Mouse (Mus musculus): Measurements from ENCODE around the gene Srgap1. TPM values are rescaled to one million over a fixed set of nuclear protein-coding genes. Genes with fewer than 3 reads are reported as not detected.
A peak's percentile ranks its signal among the peaks of the same experiment; 100 is the strongest.

The Srgap1 gene
- 12.0 and 12.7 TPM in 2 replicates for polyA plus RNA-seq (2014; fragmentation: Nextera tagmentation; extraction: Ambion mirVana)

DNA sequence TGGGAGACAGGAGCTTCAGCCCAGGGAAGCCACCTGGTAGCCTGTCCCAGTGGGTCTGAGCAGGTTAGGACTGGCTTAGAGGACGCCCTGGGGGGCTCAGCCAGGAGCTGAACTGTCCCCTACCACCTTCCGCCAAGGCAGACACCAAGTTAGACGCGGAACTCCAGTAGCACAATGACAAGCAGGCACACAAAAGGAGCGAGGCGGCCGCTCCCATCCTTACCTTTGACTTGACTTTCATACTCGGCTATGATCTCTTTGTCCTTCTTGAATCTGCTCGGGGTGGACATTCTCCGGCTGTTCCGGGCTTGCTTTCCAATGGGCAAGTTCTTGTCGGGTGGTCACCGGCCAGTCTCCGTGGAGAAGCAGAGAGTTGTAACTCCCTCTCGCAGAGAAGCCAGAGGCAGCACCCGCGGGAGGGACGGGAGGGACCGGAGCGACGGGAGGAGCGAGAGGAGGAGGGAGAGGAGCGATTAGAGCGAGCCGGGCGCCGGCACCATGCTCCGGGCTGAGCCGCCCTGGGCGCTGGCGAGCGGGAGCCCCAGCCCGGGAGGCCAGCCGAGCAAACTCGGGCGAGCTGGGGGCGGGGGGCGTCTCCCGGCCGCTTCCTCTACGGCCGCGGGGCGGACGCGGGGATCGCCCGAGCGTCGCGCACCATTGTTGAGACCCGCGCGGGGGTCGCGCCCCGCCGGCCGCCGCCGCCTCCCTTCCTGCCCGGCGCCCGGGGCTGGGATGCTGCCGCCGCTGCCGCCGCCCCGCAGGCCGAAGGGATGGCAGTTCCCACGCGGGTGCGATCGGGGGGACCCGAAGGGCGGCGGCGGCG is at the start of gene Srgap1:
Srgap1 (minus strand) TSS at position 412 of the 823 bp plus-strand sequence.
- peak within 1 kb of the TSS; percentile 77 for H3K4me3 ChIP-seq (ENCODE audit: low read depth, low read length)
- peak within 1 kb of the TSS; percentile 76 for H3K4me2 ChIP-seq
- DNase-seq (peak; percentile 79), ATAC-seq (ENCODE audit: insufficient read depth) (peak; percentile 80)
- no peaks in the 10 kb centered on the region for H3K36me3 ChIP-seq (ENCODE audit: insufficient read depth)
- no peaks in the 10 kb centered on the region for H3K27me3 ChIP-seq (ENCODE audit: insufficient read depth, low read length)
- peak within 1 kb of the TSS; percentile 86 for H3K27ac ChIP-seq (ENCODE audit: low read depth)
- peak within 1 kb of the TSS; percentile 87 for H3K9ac ChIP-seq
- TF ChIP-seq CTCF (IDR thresholded peaks at IDR 0.05; ENCODE audit: low read depth) = no peak
- no peaks in the 10 kb centered on the region for H3K9me3 ChIP-seq (ENCODE audit: low read depth, low read length)
- under 1% methylated on average over 76 of the region's 79 CpGs for WGBS
- H3K4me1 ChIP-seq (ENCODE audit: insufficient read depth) = peaks cover 6% of the 10 kb centered on the region

DNA sequence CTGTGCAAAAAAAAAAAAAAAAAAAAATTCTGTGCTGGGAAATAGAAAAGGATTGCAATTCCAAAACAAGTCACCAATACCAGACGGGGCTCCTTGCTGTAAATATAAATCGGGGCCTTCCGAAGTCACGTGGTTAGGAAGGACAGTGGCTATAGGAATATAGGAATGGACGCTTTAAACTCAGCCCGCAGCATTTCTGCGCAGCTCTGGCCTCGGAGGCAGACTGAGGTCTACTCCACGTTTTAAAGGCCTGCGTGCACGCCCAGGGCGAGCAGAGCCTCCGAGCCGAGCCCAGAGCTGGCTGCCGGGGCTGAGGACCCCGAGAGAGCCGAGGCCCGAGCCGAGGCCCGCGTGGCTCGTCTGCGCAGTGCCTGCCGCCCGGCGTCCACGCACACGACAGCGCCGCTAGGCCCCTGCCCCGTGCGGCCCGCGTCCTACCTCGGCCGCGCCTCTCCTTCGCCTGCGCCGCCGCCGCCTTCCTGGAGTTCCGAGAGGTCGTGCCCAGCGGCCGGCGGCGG is 49.4 kb upstream of the Srgap1 start:
- Histone ChIP-seq H3K27ac (ENCODE audit: low read depth) (peak overlapping the region; percentile 95), H3K27me3 (ENCODE audit: insufficient read depth, low read length) (no peaks in the 10 kb centered on the region), H3K4me2 (peak overlapping the region; percentile 74), H3K36me3 (ENCODE audit: insufficient read depth) (peaks cover 6% of the 10 kb centered on the region; the same call in 1 of the 2 replicates), H3K9ac (peak overlapping the region; percentile 86), H3K9me3 (ENCODE audit: low read depth, low read length) (no peaks in the 10 kb centered on the region), H3K4me3 (ENCODE audit: low read depth, low read length) (peak overlapping the region; percentile 75), H3K4me1 (ENCODE audit: insufficient read depth) (peaks cover 8% of the 10 kb centered on the region)
- peak; percentile 77 for DNase-seq
- ATAC-seq (ENCODE audit: insufficient read depth) = peak; percentile 79
- WGBS = under 1% methylated on average over 47 of the region's 48 CpGs
- TF ChIP-seq CTCF (IDR thresholded peaks at IDR 0.05; ENCODE audit: low read depth) = no peak

- Histone ChIP-seq H3K4me1 (ENCODE audit: insufficient read depth) (peaks cover 2% of the 10 kb centered on the region), H3K9me3 (ENCODE audit: low read depth, low read length) (peaks cover 12% of the 10 kb centered on the region), H3K27me3 (ENCODE audit: insufficient read depth, low read length) (no peaks in the 10 kb centered on the region), H3K36me3 (ENCODE audit: insufficient read depth) (peaks cover 37% of the 10 kb centered on the region), H3K4me3 (ENCODE audit: low read depth, low read length) (no peak overlapping the region), H3K9ac (no peak overlapping the region), H3K4me2 (no peak overlapping the region), H3K27ac (ENCODE audit: low read depth) (no peak overlapping the region)
- TF ChIP-seq CTCF (IDR thresholded peaks at IDR 0.05; ENCODE audit: low read depth) = 0 out of 2 replicates have a peak, but pooled peaks have one; percentile 7
- peak; percentile 14 for DNase-seq
- WGBS = 94% methylated on average over 1 of the region's 1 CpGs
- no peak for ATAC-seq (ENCODE audit: insufficient read depth)
These were observed 43.4 kb upstream of the Srgap1 start for GRCm38 (mm10) chr10:122090472-122090871.

GRCm38 (mm10) chr10:122081352-122081751 is 34.2 kb upstream of the Srgap1 start:
- no peak overlapping the region for H3K4me3 ChIP-seq (ENCODE audit: low read depth, low read length)
- H3K36me3 ChIP-seq (ENCODE audit: insufficient read depth) = no peaks in the 10 kb centered on the region
- H3K27ac ChIP-seq (ENCODE audit: low read depth) = no peak overlapping the region
- peak; percentile 16 for DNase-seq
- no peak overlapping the region for H3K9ac ChIP-seq
- no peaks in the 10 kb centered on the region; the same call in 1 of the 2 replicates for H3K9me3 ChIP-seq (ENCODE audit: low read depth, low read length)
- ATAC-seq (ENCODE audit: insufficient read depth) = no peak
- H3K4me1 ChIP-seq (ENCODE audit: insufficient read depth) = no peaks in the 10 kb centered on the region
- H3K27me3 ChIP-seq (ENCODE audit: insufficient read depth, low read length) = no peaks in the 10 kb centered on the region
- WGBS = 80% methylated on average over 1 of the region's 1 CpGs
- H3K4me2 ChIP-seq = no peak overlapping the region
- no peak for TF ChIP-seq CTCF (IDR thresholded peaks at IDR 0.05; ENCODE audit: low read depth)

GRCm38 (mm10) chr10:122069153-122069552 is 22.0 kb upstream of the Srgap1 start:
- H3K27ac ChIP-seq (ENCODE audit: low read depth) = no peak overlapping the region
- H3K4me1 ChIP-seq (ENCODE audit: insufficient read depth) = no peaks in the 10 kb centered on the region
- ATAC-seq (ENCODE audit: insufficient read depth) (no peak), DNase-seq (no peak)
- no peak overlapping the region for H3K4me2 ChIP-seq
- no peak overlapping the region for H3K4me3 ChIP-seq (ENCODE audit: low read depth, low read length)
- no peak overlapping the region for H3K9ac ChIP-seq
- H3K27me3 ChIP-seq (ENCODE audit: insufficient read depth, low read length) = no peaks in the 10 kb centered on the region
- H3K36me3 ChIP-seq (ENCODE audit: insufficient read depth) = no peaks in the 10 kb centered on the region
- H3K9me3 ChIP-seq (ENCODE audit: low read depth, low read length) = no peaks in the 10 kb centered on the region
- TF ChIP-seq CTCF (IDR thresholded peaks at IDR 0.05; ENCODE audit: low read depth) = peak; percentile 37; the same call in 1 of the 2 replicates

- H3K4me3 ChIP-seq (ENCODE audit: low read depth, low read length) = no peak overlapping the region
- 84% methylated on average over 6 of the region's 6 CpGs for WGBS
- DNase-seq (no peak), ATAC-seq (ENCODE audit: insufficient read depth) (no peak)
- no peaks in the 10 kb centered on the region for H3K9me3 ChIP-seq (ENCODE audit: low read depth, low read length)
- H3K36me3 ChIP-seq (ENCODE audit: insufficient read depth) = no peaks in the 10 kb centered on the region
- H3K27ac ChIP-seq (ENCODE audit: low read depth) = no peak overlapping the region
- no peaks in the 10 kb centered on the region for H3K4me1 ChIP-seq (ENCODE audit: insufficient read depth)
- no peak overlapping the region for H3K4me2 ChIP-seq
- no peaks in the 10 kb centered on the region for H3K27me3 ChIP-seq (ENCODE audit: insufficient read depth, low read length)
- TF ChIP-seq CTCF (IDR thresholded peaks at IDR 0.05; ENCODE audit: low read depth) = no peak
- H3K9ac ChIP-seq = no peak overlapping the region
These were observed 8.7 kb upstream of the Srgap1 start for GRCm38 (mm10) chr10:122055826-122056225.

- no peaks in the 10 kb centered on the region for H3K9me3 ChIP-seq (ENCODE audit: low read depth, low read length)
- no peaks in the 10 kb centered on the region for H3K4me1 ChIP-seq (ENCODE audit: insufficient read depth)
- H3K36me3 ChIP-seq (ENCODE audit: insufficient read depth) = no peaks in the 10 kb centered on the region
- no peak overlapping the region for H3K4me2 ChIP-seq
- peak; percentile 84 for TF ChIP-seq CTCF (IDR thresholded peaks at IDR 0.05; ENCODE audit: low read depth)
- ATAC-seq (ENCODE audit: insufficient read depth) (peak; percentile 71; the same call in 1 of the 2 replicates), DNase-seq (peak; percentile 80)
- H3K9ac ChIP-seq = no peak overlapping the region
- H3K27me3 ChIP-seq (ENCODE audit: insufficient read depth, low read length) = no peaks in the 10 kb centered on the region
- no peak overlapping the region for H3K27ac ChIP-seq (ENCODE audit: low read depth)
- H3K4me3 ChIP-seq (ENCODE audit: low read depth, low read length) = no peak overlapping the region
- WGBS = 14% methylated on average over 8 of the region's 8 CpGs
These were observed 7.4 kb upstream of the Srgap1 start for GRCm38 (mm10) chr10:122054535-122054934.

Measured in lung, embryonic 14.5 days (tissue).